Mouse (Mus musculus): ENCODE measurements around the gene Zfp629. TPM values are rescaled to one million over a fixed set of nuclear protein-coding genes. Genes with fewer than 3 reads are reported as not detected.

The Zfp629 gene
- total RNA-seq (2023): 1.9 TPM

DNA sequence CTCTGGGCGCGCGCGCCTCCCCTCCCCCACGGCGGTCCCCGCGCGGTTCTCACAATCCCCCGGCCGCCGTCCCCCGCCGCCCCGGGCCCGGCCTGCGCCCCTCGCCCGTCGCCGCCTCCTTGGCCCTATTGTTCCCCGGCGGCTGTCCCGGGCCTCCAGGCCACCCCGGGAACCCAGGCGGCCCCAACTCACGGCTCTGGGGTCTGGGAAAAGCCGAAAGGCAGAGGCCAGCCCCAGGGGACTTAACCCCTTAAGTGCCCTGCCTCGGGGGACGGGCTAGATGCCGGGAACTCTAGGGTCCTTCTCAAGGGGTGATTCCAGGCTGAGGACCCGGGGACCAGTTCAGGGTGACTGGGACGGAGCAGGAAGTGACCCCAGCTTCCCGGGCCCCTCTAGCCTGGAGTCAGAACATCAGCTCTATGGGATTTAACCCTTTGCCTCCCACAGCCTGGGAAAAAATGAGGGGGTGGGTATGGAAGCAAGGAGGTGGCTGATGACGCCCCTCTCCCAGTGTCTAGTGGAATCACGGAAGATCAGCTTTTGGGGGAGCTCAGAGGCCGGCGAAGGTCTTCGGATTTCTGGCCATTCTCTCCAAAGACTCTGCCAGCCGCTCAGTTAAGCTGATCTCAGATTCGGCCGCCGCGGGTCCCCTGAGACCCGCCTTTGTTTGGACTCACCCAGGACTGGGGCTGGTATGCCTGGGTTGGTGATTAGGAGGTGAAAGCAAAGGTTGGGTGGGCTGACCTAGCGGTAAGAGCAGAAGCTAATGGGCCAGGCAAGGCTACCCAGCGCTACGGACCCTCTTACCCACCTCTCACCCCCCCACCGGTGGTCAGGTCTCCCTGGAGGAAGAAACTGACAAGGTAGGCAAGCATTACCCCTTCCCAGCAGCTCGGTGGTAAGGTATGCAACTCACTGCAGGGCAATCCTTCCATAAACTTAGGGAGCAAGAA is at the start of gene Zfp629:
Zfp629 (minus strand) TSS at position 907 of the 953 bp plus-strand sequence.

DNA sequence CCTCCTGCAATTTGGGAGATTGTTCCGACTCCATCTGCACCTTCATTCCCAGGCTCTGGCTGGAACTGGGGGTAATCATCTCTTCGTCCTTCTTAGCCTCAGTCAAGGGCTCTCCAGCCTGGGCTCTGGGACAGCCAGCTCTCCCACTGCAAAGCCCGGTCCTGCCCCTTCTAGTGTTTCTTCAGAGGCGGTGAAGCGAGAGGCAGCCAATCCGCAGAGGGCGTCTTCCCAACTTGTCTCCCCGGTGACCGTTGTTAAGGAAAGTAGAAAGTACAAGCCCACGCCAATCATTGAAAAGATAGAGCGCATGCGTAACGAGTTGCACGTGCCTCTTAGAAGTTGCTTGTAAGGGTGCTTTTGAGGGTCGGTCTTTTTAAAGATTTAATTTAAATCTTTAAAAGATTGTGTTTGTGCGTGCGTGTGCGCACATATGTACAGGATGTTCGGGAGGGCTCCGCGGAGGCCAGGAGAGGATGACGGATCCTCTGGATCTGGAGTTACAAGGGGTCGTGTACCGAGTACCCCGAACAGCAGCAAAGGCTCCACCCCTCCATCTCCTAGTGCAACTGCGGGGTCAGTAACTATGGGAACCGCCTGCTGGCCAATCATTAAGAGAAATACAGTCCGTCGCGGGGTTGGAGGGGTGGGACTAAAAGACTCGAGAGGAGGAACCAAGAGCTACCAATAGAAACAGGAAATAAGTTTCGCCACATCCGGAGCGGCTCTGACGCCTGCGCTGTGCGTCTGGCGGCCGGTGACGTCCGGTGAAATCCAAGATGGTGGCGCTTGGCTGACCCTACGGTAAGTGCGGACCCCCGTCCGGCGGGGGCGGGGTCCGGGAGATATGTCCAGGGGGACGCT is 27.4 kb downstream of the Zfp629 start, which contains the start of the genes Ccdc189 and Rnf40:
Ccdc189 (minus strand) TSS at position 585 of the 861 bp plus-strand sequence.
Rnf40 (plus strand) TSS at position 757 of the 861 bp plus-strand sequence.

DNA sequence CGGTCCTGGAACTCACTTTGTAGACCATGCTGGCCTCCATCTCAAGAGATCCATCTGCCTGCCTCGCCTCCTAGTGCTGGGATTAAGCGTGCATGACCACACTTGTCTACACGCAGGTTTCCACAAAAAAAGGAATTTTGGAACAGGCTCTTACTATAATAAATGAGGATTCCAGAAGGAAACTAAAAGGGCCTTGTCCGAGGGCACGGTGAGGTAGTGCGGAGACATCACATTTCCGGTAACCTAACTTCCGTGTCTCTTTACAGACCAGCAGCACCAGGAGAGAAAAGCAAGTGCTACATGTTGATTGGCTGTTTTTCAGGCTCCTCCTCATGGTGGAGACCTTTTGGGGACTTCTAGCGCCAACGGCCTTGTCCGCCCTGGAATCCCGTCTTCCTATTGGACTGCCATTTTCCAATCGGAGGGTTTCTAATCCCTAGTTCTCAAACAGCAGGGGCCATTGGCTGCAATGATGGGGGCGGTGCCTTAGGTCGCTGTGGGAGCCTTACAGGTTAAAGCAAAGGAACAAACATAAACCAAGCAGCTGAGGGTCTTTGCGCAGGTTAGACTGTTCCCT is 42.6 kb downstream of the Zfp629 start, which contains the start of gene Phkg2:
Phkg2 (plus strand) TSS at position 446 of the 577 bp plus-strand sequence.

DNA sequence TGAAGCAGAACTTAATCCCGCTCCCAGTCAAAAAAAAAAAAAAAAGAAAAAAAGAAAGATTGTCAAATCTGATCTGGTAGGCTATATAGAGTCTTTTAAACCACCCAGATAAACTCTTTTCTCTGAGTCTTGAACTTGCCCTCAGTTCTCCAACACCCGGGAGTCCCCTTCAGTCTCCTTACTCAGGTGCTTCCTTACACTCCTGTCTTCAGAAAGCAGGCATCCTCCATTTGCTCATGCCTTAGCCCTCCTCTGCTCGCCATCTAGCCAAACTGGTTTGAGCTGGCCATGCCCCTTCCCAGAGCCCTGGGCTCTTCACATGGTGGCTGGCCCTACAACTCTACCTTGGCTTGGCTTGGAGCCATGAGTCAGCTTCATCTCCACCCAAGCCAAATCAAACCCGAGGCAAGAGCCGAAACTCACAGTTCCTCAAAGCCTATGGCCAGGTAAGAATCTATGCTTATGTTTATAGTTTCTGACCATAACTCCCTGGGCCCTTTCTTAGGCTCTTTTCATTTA is 54.2 kb downstream of the Zfp629 start, which contains the start of gene Tmem265:
Tmem265 (plus strand) TSS at position 51 of the 519 bp plus-strand sequence.

Other genes with a start within 250 kb of the Zfp629 start
- 21.9 TPM for gene Zfp747, start 239.7 kb downstream of the Zfp629 start, total RNA-seq (2023)
- gene 9130019O22Rik, start 228.6 kb downstream of the Zfp629 start, total RNA-seq (2023): 3.9 TPM
- 9.9 TPM for gene E430018J23Rik, start 222.2 kb downstream of the Zfp629 start, total RNA-seq (2023)
- 10.4 TPM for gene Zfp764, start 209.0 kb downstream of the Zfp629 start, total RNA-seq (2023)
- 16.1 TPM for gene Zfp688, start 193.7 kb downstream of the Zfp629 start, total RNA-seq (2023)
- gene Zfp689, start 166.6 kb downstream of the Zfp629 start, total RNA-seq (2023): 6.5 TPM
- 102 TPM for gene Prr14, start 156.2 kb downstream of the Zfp629 start, total RNA-seq (2023)
- 191 TPM for gene Fbrs, start 136.6 kb downstream of the Zfp629 start, total RNA-seq (2023)
- gene Srcap, start 103.8 kb downstream of the Zfp629 start, total RNA-seq (2023): 197 TPM
- gene Gm42715, start 96.2 kb downstream of the Zfp629 start, total RNA-seq (2023): 42.5 TPM
- gene Tmem265, start 54.4 kb downstream of the Zfp629 start, total RNA-seq (2023): 4.4 TPM
- gene Phkg2, start 42.5 kb downstream of the Zfp629 start, total RNA-seq (2023): 149 TPM
- gene Ccdc189, start 27.2 kb downstream of the Zfp629 start, total RNA-seq (2023): not detected
- gene Rnf40, start 27.0 kb downstream of the Zfp629 start, total RNA-seq (2023): 117 TPM
- gene Bcl7c, start 93.1 kb upstream of the Zfp629 start, total RNA-seq (2023): 25.3 TPM
- not detected for gene Ctf1, start 96.9 kb upstream of the Zfp629 start, total RNA-seq (2023)
- not detected for gene Ctf2, start 116.4 kb upstream of the Zfp629 start, total RNA-seq (2023)
- 4.6 TPM for gene Fbxl19, start 128.7 kb upstream of the Zfp629 start, total RNA-seq (2023)
- 13.8 TPM for gene Orai3, start 154.0 kb upstream of the Zfp629 start, total RNA-seq (2023)
- 73.7 TPM for gene Setd1a, start 160.9 kb upstream of the Zfp629 start, total RNA-seq (2023)
- not detected for gene Gm49388, start 169.8 kb upstream of the Zfp629 start, total RNA-seq (2023)
- gene Hsd3b7, start 184.8 kb upstream of the Zfp629 start, total RNA-seq (2023): 3.0 TPM
- 110 TPM for gene Stx4a, start 208.5 kb upstream of the Zfp629 start, total RNA-seq (2023)
- gene Stx1b, start 208.8 kb upstream of the Zfp629 start, total RNA-seq (2023): not detected

Data from CD8-positive naive resting alpha-beta T cell, adult 57 days (primary cell).